Mouse (Mus musculus) gastrocnemius, postnatal 10 days (tissue): Measurements from ENCODE around the gene Fam118a. TPM values are rescaled to one million over a fixed set of nuclear protein-coding genes. Genes with fewer than 3 reads are reported as not detected.
"Not testable (repeated sequence)": the region's sequence is repeated elsewhere in the genome, so short reads cannot be mapped to it uniquely, and the experiment has no call there.

Experiments
- DNase-seq: peaks from one replicate; pipeline ENCODE4 v3.0.0; 2021; ENCODE audit warnings: mixed read lengths
- long read RNA-seq, 2 experiments: library from polyadenylated mRNA; stranded (forward); transcript quantifications; one replicate each; pipeline ENCODE4 v2.0.0; 2021
- total RNA-seq, 2 experiments: library from RNA; stranded (reverse); gene quantifications; 2 replicates each; pipeline ENCODE4 v1.2.3; 2021

Fam118a gene
- 1 to 10 TPM; 7.0 to 7.1 TPM for total RNA-seq
- long read RNA-seq, experiment 1, transcript Fam118a-201 (9 exons, 2,518 nt), result major isoform, 8 of 16 reads
- long read RNA-seq, experiment 1, partial matches to known transcripts, result 0 of 16 reads
- long read RNA-seq, experiment 1, other reads (novel, unspliced or antisense), result 8 of 16 reads
- long read RNA-seq, experiment 2, transcript Fam118a-201 (9 exons, 2,518 nt), result major isoform, 11 of 19 reads
- long read RNA-seq, experiment 2, partial matches to known transcripts, result 2 of 19 reads
- long read RNA-seq, experiment 2, other reads (novel, unspliced or antisense), result 6 of 19 reads

DNA sequence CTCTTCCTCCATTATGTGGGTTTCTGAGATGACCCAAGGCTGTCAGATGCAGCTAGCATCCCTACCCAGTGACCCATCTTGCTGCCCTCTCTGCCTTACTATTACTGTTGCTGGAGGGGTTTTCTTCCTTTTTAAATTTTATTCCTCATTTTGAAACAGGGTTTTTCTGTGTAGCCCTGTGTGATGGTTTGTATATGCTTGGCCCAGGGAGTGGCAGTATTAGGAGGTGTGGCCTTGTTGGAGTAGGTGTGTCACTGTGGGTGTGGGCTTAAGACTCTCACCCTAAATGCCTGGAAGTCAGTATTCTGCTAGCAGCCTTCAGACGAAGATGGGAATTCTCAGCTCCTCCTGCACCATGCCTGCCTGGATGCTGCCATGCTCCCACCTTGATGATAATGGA lies at the start of gene Fam118a:
Gene Fam118a (plus strand): TSS at position 301 of the 400 bp plus-strand sequence.
- DNase-seq, result not testable (repeated sequence)

DNA sequence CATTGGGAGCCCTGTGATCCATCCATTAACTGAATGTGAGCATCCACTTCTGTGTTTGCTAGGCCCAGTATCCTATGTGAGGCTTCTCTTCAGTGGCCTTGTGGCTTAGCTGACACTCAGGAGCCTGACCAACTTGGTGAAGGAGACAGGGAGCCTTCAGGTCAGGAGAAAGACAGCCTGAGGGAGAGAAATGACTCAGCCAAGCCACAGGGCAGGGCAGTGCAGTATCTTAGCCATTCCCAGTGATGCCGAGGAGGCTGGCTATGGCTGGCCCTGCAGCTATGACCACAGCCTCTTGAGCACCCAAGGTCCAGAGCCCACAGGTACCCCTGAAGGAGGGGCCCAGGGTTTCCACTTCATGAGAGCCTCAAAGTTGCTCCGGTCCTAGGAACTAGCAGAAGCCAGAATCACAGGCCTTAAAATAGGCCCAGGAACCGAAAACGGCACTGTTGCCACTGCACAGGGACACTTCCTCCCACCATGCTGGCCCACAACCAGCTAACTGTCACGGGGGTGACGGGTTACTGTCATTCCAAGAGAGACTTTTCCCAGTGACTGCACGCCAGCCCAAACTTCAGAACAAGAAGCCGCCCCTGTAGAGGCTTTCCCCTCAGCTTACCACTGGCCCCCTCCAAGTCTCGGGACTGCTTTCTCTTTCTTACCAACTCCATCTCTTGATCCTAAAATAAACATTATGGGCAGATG lies 47.0 kb upstream of the Fam118a start:
- DNase-seq, result no peak

DNA sequence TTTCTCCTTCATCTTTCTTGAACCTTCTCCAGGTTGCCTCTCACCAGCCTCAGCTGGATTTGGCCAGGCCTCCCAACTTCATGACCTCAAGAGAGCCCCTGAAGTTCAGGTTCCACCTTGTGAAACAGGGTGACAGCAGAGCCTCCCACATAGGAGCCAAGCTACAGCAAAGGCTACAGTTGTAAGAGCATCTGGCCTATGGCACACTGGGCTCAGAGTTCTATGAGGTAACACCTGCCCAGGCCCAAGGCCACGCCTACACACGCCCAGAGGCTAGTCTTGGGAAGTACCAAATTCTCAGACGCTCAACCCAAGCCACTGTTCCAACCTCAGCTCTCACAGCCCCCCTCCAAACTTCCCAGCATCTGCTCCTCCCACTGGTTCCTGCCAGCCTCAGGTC lies 45.9 kb upstream of the Fam118a start:
- DNase-seq, result no peak

DNA sequence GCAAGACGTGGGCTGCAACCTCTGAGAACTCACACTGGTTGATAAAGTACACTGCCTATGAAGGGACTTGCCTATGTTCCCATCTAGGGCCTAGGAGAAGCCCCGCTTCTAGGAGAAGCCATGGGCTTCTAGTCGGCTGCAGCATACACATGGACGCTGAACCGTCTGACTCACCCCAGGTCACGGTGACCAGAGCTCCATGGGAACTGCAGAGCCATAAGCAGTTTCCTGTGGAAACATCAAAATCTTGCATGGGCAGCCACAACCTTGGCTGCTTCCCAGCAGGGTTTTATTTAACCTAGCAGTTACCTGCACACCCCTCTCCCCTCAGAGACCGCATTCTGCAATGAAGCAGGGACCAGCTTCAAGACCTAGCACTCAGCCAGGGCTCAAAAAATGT lies 45.0 kb upstream of the Fam118a start:
- DNase-seq, result no peak

DNA sequence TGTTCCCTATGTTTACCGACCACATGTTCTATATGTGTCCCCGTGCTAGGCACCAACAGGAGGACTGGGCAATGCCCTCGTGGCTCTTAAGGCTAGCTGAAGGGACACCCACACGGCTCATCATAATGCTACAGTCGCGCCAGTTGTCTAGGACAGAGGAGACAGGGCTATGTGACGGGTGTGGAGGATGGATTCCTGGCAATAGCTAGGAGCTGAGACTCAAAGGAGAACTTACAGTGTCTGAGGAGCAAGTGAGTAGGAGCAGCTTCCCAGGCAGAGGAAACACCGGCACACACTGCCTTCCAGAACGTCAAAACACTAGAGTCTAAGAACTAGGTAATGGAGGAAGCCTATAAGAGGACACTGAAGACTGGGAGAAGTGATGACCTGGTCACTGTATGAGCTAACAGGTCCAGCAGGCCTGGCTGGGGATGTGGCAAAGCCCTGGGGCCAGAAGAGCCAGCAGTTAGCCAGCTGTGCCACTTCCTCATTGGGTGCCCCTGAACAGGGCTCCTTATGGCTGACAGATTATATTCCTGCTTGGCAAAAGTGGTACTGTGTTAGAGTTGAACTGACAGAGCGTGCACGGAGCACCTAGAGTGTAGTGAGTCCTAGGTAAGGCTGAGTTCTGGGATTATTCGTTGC lies 43.1 kb upstream of the Fam118a start:
- DNase-seq, result no peak

DNA sequence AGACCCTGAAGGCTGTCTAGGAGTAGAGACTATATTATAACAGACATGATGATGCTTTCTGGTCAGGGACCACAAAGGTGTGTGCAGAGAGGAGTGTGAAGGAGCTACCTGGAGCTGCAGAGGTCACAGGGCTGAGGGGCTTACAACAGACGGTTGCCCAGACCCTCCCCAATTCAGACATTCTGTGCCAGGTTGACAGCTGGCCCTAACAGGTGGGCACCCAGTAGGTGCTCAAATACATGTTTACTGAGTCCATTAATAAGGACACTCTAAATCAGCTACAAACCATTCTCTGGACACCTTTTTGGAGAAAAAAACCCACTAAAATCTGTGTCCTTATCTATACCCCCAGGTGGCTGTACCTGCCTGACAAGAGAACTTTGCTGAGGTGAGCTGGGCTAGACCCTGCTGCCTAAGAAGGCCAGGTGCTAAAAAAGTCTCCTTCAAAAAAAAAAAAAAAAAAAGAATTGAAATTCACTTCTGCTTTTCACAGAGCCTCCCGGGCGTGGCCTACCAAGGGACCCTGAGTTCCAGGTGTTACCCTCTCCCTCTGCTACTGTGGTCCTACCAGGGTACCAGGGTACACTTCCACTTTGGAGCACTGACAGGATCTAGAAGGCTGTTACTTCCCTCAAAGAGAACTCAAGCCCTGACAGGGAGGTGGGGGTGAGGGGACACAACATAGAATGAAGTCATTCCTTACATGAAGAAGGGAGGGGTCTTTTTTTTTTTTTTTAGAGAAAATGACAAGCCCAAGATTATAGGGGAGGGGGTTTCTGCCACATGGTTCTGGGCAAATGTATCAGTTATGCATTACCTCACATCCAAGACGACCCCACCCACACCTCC lies 42.4 kb upstream of the Fam118a start:
- no peak for DNase-seq

DNA sequence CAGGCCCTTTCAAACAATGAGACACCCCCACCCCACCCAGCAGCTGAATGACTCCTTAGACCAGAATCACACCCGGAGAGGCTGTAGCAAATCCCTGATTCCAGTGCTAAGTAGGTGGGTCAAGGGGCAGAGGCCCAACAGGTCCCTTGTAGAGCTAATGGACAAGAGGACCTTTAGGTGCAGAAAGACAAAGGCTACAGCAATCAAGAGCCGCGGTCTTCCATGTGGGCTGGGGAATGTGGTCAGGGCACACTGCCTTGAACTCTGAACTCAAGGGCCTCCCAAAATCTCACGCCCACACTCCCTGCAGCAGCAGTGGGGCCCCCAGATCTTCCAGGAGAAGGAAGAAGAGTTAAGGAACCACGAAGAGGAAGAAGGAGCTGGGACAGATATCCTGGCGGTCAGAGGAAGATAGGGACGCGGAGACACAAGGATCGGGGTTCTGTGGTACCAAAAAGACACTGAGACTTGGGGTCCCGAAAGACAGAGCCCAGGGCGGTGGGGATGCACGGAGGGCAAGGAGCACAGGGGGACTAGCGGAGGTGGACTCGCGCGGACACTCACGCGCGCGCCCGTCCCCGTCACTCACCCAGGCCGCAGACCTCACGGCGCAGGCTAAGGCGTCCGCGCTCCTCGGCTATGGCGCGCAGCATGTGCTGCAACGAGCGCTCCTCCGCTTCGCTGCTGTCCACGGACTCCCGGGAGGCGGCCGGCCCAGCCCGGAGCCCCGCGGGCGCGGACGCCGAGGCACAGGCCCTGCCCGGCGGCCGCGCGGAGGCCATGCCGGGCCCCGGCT lies 41.5 kb upstream of the Fam118a start:
- DNase-seq, result peak; percentile 54

DNA sequence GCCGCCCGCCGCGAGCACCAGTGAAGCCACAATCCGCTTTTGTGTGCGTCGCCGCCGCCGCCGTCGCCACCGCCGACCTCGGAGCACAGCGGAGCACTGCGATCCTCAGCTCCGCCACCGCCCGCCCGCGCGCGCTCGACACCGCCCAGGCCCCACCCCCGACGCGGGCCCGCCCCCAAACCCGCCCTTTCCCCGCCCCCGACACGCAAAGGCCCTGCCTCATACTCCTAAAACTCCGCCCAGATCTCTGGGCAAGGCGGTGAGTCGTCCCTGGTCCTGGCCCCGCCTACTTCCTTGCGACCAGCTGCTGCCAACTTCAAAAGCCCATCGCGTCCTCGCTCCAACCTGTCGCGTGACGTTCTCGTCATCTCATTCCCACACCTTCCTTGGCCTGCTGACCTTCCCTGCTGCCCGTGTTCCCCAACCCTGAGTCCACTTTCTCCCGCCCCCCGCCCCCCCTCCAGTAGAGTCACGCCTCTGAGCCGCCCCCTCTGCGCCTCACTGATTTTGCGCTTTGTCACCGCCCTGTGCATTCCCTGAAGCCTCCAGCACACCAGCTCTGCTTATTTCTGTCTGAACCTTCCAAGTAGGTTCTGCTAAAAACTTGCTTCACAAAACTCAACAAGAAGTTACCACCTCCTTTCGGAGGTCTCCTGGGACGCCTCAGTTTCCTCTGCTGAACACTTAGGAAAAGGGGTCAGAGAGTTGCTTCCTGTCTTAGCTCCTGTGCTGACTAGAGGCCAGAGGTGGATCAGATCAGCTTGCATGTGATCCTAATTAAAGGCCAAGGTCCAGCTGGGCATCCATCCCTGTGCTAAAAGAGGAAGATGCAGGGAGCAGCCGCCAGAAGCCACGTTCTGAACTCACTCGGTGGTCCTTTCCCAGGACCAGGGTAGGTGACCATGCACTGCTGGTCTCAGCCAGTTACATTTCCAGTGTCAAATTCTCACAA lies 40.6 kb upstream of the Fam118a start, which contains the start of gene 5031439G07Rik:
Gene 5031439G07Rik (minus strand): TSS at position 678 of the 952 bp plus-strand sequence.
- DNase-seq, result peak; percentile 84

DNA sequence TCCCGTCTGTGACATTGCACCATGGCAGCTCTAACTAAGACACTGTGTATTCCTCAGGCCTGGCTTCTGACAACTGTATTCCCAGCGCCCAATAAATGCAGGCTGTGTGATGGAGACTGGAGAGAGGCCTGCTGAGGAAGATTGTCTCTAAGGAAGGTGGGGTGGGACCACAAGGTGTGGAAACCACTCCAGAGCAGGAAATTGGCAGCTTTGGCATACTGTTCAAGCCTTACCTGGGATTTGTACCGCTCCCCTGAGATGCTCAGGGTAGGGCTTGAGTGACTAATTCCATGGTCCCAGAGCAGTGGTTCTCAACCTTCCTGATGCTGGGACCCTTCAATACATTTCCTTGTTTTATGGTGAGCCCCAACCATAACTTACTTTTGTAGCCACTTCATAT lies 39.6 kb upstream of the Fam118a start:
- no peak for DNase-seq

DNA sequence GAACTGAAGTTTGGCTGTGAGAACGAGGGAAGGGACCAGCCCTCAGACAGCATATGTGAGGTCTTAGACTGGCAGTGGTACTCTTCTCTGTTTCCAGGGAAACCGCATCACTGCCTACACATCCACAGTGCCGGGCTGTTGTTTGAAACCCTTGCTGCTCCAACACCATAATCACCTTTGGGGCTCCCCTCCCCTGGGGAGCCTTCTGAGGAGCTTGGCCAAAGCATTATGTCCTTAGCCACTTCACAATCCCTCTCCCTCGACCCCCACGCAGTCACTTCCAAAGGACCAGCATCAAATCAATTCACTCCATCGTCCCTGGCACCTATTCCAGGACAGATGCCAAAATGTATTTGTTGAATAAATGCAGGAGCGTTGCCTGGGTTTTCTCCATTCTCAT lies 39.0 kb upstream of the Fam118a start:
- DNase-seq, result no peak

DNA sequence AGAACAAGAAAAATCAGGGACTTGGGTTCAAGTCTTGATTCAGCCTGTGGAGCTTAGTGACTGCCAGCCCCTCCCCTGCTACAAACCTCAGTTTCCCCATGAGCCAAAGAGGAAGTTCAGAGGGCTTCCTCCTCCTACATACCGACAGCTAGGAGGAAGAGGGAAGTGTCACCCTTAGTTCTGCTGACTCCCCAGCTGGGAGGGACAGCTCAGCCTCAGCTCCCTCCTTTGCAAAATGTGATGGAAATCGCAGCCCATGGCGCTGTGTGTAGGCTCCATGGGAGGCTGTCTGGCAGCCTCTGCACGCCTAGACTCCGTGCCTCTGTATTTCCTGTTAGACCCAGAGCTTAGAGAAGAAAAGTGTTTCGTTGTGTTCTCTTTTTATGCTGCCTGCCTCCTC lies 34.2 kb upstream of the Fam118a start:
- no peak for DNase-seq

DNA sequence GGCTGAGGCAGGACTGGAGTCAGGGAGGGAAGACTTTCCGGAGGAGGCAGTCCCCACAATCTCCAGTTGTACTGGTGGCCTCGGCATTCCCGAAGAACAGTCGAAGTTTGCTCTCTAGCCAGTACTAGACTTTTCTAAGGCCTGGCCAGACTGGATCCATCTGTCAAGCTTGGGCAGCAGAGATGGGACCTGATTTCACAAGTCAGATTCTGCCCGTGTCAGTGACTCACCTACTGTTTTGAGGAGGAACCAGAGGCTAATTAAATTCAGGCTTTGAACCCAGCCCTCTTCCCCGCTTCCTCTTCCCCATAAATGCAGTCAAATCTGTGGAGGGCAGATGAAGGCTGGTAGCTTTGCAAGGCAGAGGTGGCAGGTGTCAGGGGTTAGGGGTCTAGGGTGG lies 33.7 kb upstream of the Fam118a start:
- no peak for DNase-seq

DNA sequence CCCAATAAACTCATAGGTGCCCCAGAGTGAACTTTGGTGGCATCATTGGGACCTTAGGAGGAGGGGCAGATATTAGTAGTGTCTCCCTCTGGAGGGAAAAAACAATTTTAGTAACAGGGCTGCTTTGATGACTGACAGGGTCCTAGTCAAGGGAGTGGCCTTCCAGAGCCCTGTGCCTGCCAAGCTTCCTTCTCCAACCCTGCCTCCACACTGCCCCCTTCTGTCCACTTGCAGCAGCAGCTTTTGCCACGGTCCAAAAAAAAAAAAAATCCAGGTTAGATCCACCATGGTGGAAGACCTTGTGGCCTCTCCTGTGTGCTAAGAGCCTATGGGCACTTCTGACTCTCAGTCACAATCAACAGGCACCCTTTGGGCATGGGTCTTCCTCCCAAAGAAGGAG lies 32.8 kb upstream of the Fam118a start:
- peak; percentile 74 for DNase-seq

DNA sequence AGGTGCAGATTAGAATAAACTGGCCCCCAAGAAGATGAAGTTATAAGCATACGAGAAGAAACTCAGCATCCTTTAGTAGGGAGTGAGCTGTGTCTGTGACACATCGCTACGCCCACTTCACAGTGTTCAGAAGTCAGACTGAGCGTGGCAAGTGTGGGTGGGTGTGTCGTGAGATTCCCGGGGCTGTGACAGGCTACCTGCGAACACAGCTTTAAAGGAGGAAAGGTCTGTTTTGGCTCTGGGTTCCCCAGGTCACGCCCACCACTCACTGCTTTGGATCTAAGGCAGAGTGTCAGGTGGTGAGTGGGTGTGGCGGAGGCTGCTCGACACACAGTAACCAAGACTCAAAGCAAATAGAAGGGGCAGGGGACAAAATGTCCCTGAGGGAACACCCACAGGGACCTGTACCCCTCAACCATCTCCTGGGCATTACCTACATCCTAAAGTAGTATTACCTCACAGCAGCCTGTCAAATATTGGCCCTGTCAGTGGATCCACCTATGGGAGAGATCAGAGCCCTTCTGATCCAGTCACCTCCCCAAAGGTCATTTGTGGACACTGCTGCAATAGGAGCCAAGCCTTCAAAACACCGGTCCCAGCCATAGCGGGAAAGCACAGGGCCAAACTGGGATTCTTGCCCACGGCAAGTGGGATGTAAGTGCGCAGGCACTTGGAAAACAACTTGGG lies 30.8 kb upstream of the Fam118a start:
- no peak for DNase-seq

DNA sequence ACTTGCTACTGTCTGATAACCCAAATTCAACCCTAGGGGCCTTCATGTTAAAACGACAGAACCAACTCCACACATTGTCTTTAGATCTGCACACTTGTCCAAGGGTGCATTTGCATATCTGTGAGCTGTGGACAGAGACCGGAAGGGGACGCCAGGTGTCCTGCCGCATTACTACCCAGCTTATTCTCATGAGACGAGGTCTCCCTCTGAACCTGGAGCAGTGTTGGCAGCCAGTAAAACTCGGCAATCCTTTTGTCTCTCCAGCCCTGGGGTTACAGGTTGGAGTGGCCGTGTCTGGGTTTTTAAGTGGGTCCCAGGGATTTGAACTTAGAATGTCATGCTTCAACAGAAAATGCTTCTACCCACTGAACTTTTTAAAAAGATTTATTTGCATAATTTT lies 28.8 kb upstream of the Fam118a start:
- no peak for DNase-seq

DNA sequence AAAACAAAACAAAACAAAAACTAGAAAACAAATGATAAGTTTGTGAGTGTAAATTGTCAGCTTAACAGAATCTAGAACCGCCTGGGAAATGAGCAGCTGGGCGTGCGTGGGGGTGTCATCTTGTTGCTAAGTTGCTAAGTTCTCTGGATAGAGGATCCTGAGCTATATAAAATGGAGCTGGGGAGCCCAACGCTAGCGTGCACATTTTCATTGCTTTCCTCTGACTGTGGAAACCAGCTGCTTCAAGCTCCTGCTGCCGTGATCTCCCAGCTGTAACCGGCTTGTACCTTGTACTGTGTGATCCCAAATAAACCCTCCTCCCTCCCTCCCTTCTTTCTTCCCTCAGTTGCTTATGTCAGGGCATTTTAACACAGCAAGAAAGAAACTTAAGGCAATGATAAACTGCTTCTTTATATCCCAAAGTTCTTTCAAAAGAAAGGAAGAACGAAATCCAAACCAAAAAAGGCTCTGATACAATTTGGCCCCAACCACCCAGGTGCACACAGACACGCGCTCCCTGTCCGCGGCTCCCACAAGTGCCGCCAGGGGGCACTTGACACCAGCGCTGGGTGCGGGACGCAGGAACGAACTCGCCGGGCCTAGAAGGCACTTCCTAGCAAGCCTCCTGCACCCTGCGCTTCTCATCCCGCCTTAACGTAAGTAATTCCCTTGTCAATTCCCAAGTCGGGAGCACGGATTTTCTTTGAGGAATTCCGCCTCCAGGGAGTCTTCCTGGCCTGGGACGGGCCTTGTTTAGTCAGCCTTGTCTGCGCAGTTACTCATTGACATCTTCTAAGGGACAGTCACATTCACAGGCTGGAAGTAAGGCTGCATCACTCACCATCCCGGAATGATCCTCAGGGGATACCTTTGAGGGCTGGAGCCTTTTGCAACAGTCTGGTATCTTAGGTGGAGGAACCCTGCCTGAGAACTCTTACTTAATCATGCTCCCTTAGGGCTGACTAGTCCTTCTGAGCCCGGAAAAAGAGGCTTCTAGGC lies 27.5 kb upstream of the Fam118a start:
- DNase-seq, result peak; percentile 86

DNA sequence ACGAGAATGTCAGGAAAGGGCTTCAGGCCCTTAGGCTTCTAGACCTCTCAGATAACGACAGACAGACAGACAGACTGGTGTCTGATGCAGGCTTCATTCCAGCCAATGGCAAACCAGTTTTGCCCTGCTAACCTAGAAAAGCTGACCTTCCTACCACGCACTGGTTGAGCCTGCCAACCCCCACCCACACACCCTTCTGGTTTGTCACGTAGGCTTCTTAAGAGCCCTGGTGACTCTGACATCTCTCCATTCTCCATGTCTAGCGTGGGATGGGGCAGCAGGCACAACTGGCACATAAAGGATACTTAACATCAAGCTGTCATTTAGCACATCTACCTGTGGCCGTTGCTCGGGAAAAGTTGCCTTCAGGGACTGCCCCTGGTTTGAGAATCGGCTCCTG lies 19.1 kb upstream of the Fam118a start:
- no peak for DNase-seq

DNA sequence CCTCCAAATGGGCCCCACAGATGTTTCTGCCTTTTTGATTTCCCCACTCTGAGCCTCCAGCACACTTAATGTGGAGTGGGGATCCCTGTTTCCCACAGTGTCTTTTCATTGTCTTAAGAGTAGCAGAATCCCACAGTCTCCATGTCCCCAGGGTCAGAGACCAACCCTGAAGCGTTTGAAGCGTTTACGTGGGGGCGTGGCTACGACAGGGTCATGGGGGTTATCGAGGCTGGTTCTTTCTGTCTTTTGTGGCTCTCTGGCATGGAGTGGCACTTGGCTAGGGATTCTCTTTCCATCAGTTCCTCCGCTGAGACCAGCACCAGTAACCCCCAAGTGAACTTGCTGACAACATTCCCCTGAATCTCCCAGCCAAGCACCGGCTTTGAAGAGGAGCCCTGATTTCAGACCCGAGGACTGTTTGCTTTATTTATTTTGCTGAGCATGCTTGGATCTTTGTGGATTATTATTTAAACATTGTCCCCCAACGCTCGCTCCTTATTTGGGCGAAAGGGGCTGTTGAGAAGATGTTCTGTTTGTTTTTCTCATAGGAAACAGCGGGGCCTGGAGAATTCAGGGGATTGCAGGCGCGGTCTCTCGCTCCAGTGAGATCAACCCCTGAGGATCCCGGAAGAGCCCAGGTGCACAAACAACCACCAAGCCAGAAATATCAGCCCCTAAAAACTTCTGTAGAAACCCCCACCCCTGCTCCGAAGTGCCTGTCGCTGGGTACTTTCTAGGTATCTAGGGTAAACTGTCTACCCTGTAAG lies 16.7 kb upstream of the Fam118a start:
- DNase-seq, result no peak
